Mouse (Mus musculus): ENCODE data around the gene Herc3. TPM values are rescaled to one million over a fixed set of nuclear protein-coding genes. Genes with fewer than 3 reads are reported as not detected.

Gene Herc3
- polyA plus RNA-seq, 1 experiment from 2014 or later: 58.2 TPM

- H3K27ac ChIP-seq (replicated peaks in 1 of 2; ENCODE audit: control insufficient read depth in 1 of 2, insufficient read depth in 1 of 2, low read depth in 2 of 2, low read length in 2 of 2): no peak overlapping the region
- H3K4me1 ChIP-seq (ENCODE audit: control insufficient read depth in 2 of 2, insufficient read depth in 2 of 2, low read length in 2 of 2): no peaks in the 10 kb centered on the region
- no peak overlapping the region for H3K9ac ChIP-seq (ENCODE audit: low read length)
- H3K36me3 ChIP-seq (ENCODE audit: control insufficient read depth, insufficient read depth, low read length): peaks cover 36% of the 10 kb centered on the region
- no peaks in the 10 kb centered on the region for H3K27me3 ChIP-seq (ENCODE audit: control insufficient read depth, insufficient read depth, low read length)
- no peak for ATAC-seq (ENCODE audit: insufficient number of reproducible peaks, insufficient read depth, low FRiP score, low read depth)
- WGBS: 49% methylated on average over 2 of the region's 2 CpGs
- no peak overlapping the region for H3K4me3 ChIP-seq (ENCODE audit: control insufficient read depth in 1 of 2, insufficient read depth in 1 of 2, low read depth in 1 of 2, low read length in 2 of 2)
- H3K4me2 ChIP-seq (ENCODE audit: low read length): no peak overlapping the region
- H3K9me3 ChIP-seq (ENCODE audit: control insufficient read depth, low read length): no peaks in the 10 kb centered on the region
These were observed 120.1 kb downstream of the Herc3 start for GRCm38 (mm10) chr6:58951128-58951992.

GRCm38 (mm10) chr6:58960523-58960922 lies 129.3 kb downstream of the Herc3 start:
- no peak overlapping the region for H3K4me2 ChIP-seq (ENCODE audit: low read length)
- no peak overlapping the region for H3K4me3 ChIP-seq (ENCODE audit: control insufficient read depth in 1 of 2, insufficient read depth in 1 of 2, low read depth in 1 of 2, low read length in 2 of 2)
- 88% methylated on average over 2 of the region's 2 CpGs for WGBS
- no peaks in the 10 kb centered on the region for H3K9me3 ChIP-seq (ENCODE audit: control insufficient read depth, low read length)
- H3K36me3 ChIP-seq (ENCODE audit: control insufficient read depth, insufficient read depth, low read length): peaks cover 7% of the 10 kb centered on the region; the same call in 1 of the 2 replicates
- ATAC-seq (ENCODE audit: insufficient number of reproducible peaks, insufficient read depth, low FRiP score, low read depth): no peak
- no peak overlapping the region for H3K27ac ChIP-seq (replicated peaks in 1 of 2; ENCODE audit: control insufficient read depth in 1 of 2, insufficient read depth in 1 of 2, low read depth in 2 of 2, low read length in 2 of 2)
- no peaks in the 10 kb centered on the region for H3K27me3 ChIP-seq (ENCODE audit: control insufficient read depth, insufficient read depth, low read length)
- peaks cover 2 to 3% of the 10 kb centered on the region in 2 experiments; a peak in 2 of 4 replicates for H3K4me1 ChIP-seq (ENCODE audit: control insufficient read depth in 2 of 2, insufficient read depth in 2 of 2, low read length in 2 of 2)
- H3K9ac ChIP-seq (ENCODE audit: low read length): no peak overlapping the region

- no peak overlapping the region for H3K4me2 ChIP-seq (ENCODE audit: low read length)
- no peak overlapping the region for H3K9ac ChIP-seq (ENCODE audit: low read length)
- ATAC-seq (ENCODE audit: insufficient number of reproducible peaks, insufficient read depth, low FRiP score, low read depth): no peak
- H3K4me3 ChIP-seq (ENCODE audit: control insufficient read depth in 1 of 2, insufficient read depth in 1 of 2, low read depth in 1 of 2, low read length in 2 of 2): no peak overlapping the region
- no peaks in the 10 kb centered on the region for H3K9me3 ChIP-seq (ENCODE audit: control insufficient read depth, low read length)
- peaks cover 2 to 5% of the 10 kb centered on the region in 2 experiments; a peak in 2 of 4 replicates for H3K4me1 ChIP-seq (ENCODE audit: control insufficient read depth in 2 of 2, insufficient read depth in 2 of 2, low read length in 2 of 2)
- WGBS: 81% methylated on average over 5 of the region's 5 CpGs
- no peaks in the 10 kb centered on the region for H3K36me3 ChIP-seq (ENCODE audit: control insufficient read depth, insufficient read depth, low read length)
- no peak overlapping the region for H3K27ac ChIP-seq (replicated peaks in 1 of 2; ENCODE audit: control insufficient read depth in 1 of 2, insufficient read depth in 1 of 2, low read depth in 2 of 2, low read length in 2 of 2)
- no peaks in the 10 kb centered on the region for H3K27me3 ChIP-seq (ENCODE audit: control insufficient read depth, insufficient read depth, low read length)
These were observed 131.4 kb downstream of the Herc3 start for GRCm38 (mm10) chr6:58962691-58963090.

- H3K36me3 ChIP-seq (ENCODE audit: control insufficient read depth, insufficient read depth, low read length): no peaks in the 10 kb centered on the region
- WGBS: 91% methylated on average over 2 of the region's 2 CpGs
- no peaks in the 10 kb centered on the region for H3K27me3 ChIP-seq (ENCODE audit: control insufficient read depth, insufficient read depth, low read length)
- no peaks in the 10 kb centered on the region for H3K9me3 ChIP-seq (ENCODE audit: control insufficient read depth, low read length)
- H3K4me2 ChIP-seq (ENCODE audit: low read length): no peak overlapping the region
- H3K9ac ChIP-seq (ENCODE audit: low read length): no peak overlapping the region
- H3K27ac ChIP-seq (replicated peaks in 1 of 2; ENCODE audit: control insufficient read depth in 1 of 2, insufficient read depth in 1 of 2, low read depth in 2 of 2, low read length in 2 of 2): no peak overlapping the region
- H3K4me3 ChIP-seq (ENCODE audit: control insufficient read depth in 1 of 2, insufficient read depth in 1 of 2, low read depth in 1 of 2, low read length in 2 of 2): no peak overlapping the region
- ATAC-seq (ENCODE audit: insufficient number of reproducible peaks, insufficient read depth, low FRiP score, low read depth): no peak
- H3K4me1 ChIP-seq (ENCODE audit: control insufficient read depth in 2 of 2, insufficient read depth in 2 of 2, low read length in 2 of 2): peaks cover 2 to 5% of the 10 kb centered on the region in 2 experiments; a peak in 2 of 4 replicates
These were observed 132.8 kb downstream of the Herc3 start for GRCm38 (mm10) chr6:58964091-58964490.

GRCm38 (mm10) chr6:58964565-58964964 lies 133.3 kb downstream of the Herc3 start:
- Histone ChIP-seq H3K9me3 (ENCODE audit: control insufficient read depth, low read length) (no peaks in the 10 kb centered on the region), H3K36me3 (ENCODE audit: control insufficient read depth, insufficient read depth, low read length) (no peaks in the 10 kb centered on the region), H3K4me2 (ENCODE audit: low read length) (no peak overlapping the region), H3K27ac (replicated peaks in 1 of 2; ENCODE audit: control insufficient read depth in 1 of 2, insufficient read depth in 1 of 2, low read depth in 2 of 2, low read length in 2 of 2) (no peak overlapping the region), H3K27me3 (ENCODE audit: control insufficient read depth, insufficient read depth, low read length) (no peaks in the 10 kb centered on the region), H3K4me3 (ENCODE audit: control insufficient read depth in 1 of 2, insufficient read depth in 1 of 2, low read depth in 1 of 2, low read length in 2 of 2) (no peak overlapping the region), H3K9ac (ENCODE audit: low read length) (no peak overlapping the region), H3K4me1 (ENCODE audit: control insufficient read depth in 2 of 2, insufficient read depth in 2 of 2, low read length in 2 of 2) (peaks cover 2 to 5% of the 10 kb centered on the region in 2 experiments; a peak in 2 of 4 replicates)
- no peak for ATAC-seq (ENCODE audit: insufficient number of reproducible peaks, insufficient read depth, low FRiP score, low read depth)

GRCm38 (mm10) chr6:58965071-58965831 lies 134.0 kb downstream of the Herc3 start:
- Histone ChIP-seq H3K9me3 (ENCODE audit: control insufficient read depth, low read length) (no peaks in the 10 kb centered on the region), H3K4me2 (ENCODE audit: low read length) (0 out of 2 replicates have a peak overlapping the region, but pooled peaks have one; percentile 11), H3K27ac (replicated peaks in 1 of 2; ENCODE audit: control insufficient read depth in 1 of 2, insufficient read depth in 1 of 2, low read depth in 2 of 2, low read length in 2 of 2) (no peak overlapping the region), H3K4me3 (ENCODE audit: control insufficient read depth in 1 of 2, insufficient read depth in 1 of 2, low read depth in 1 of 2, low read length in 2 of 2) (no peak overlapping the region), H3K36me3 (ENCODE audit: control insufficient read depth, insufficient read depth, low read length) (no peaks in the 10 kb centered on the region), H3K4me1 (ENCODE audit: control insufficient read depth in 2 of 2, insufficient read depth in 2 of 2, low read length in 2 of 2) (peaks cover 2 to 5% of the 10 kb centered on the region in 2 experiments; a peak in 2 of 4 replicates), H3K9ac (ENCODE audit: low read length) (no peak overlapping the region), H3K27me3 (ENCODE audit: control insufficient read depth, insufficient read depth, low read length) (no peaks in the 10 kb centered on the region)
- WGBS: 39% methylated on average over 12 of the region's 12 CpGs
- no peak for ATAC-seq (ENCODE audit: insufficient number of reproducible peaks, insufficient read depth, low FRiP score, low read depth)

- no peak for ATAC-seq (ENCODE audit: insufficient number of reproducible peaks, insufficient read depth, low FRiP score, low read depth)
- Histone ChIP-seq H3K9ac (ENCODE audit: low read length) (no peak overlapping the region), H3K9me3 (ENCODE audit: control insufficient read depth, low read length) (no peaks in the 10 kb centered on the region), H3K27me3 (ENCODE audit: control insufficient read depth, insufficient read depth, low read length) (no peaks in the 10 kb centered on the region), H3K36me3 (ENCODE audit: control insufficient read depth, insufficient read depth, low read length) (no peaks in the 10 kb centered on the region), H3K4me2 (ENCODE audit: low read length) (no peak overlapping the region), H3K27ac (replicated peaks in 1 of 2; ENCODE audit: control insufficient read depth in 1 of 2, insufficient read depth in 1 of 2, low read depth in 2 of 2, low read length in 2 of 2) (no peak overlapping the region), H3K4me1 (ENCODE audit: control insufficient read depth in 2 of 2, insufficient read depth in 2 of 2, low read length in 2 of 2) (peaks cover 2 to 5% of the 10 kb centered on the region in 2 experiments; a peak in 2 of 4 replicates), H3K4me3 (ENCODE audit: control insufficient read depth in 1 of 2, insufficient read depth in 1 of 2, low read depth in 1 of 2, low read length in 2 of 2) (no peak overlapping the region)
- WGBS: 75% methylated on average over 3 of the region's 3 CpGs
These were observed 137.0 kb downstream of the Herc3 start for GRCm38 (mm10) chr6:58968272-58968671.
